Mouse (Mus musculus) stomach, postnatal 0 days (tissue): ENCODE results near the gene Snupn. TPM values are rescaled to one million over a fixed set of nuclear protein-coding genes. Genes with fewer than 3 reads are reported as not detected.
A peak's percentile ranks its signal among the peaks of the same experiment; 100 is the strongest.
"Not testable (repeated sequence)": the region's sequence is repeated elsewhere in the genome, so short reads cannot be mapped to it uniquely, and the experiment has no call there.

Experiments
- ATAC-seq: fragments of 200-750 bp; cut with Nextera tagmentation; 2 replicates; pipeline ENCODE4 v1.8.0; 2017; ENCODE audit not compliant: low FRiP score, low TSS enrichment
- DNase-seq: peaks from one replicate; pipeline ENCODE4 v3.0.0-alpha.2; 2016; ENCODE audit warnings: low spot score
- H3K27ac ChIP-seq: fragments of 300-500 bp; sonication (generic); replicated peaks from 2 replicates; pipeline ENCODE4 v1.5.1; 2014; ENCODE audit warnings: mild to moderate bottlenecking, control low read depth
- H3K27me3 ChIP-seq: fragments of 300-500 bp; sonication (generic); 2 replicates; pipeline ENCODE4 v1.6.1; 2014; ENCODE audit warnings: low read length; ENCODE audit not compliant: control insufficient read depth, insufficient read depth
- H3K36me3 ChIP-seq: fragments of 300-500 bp; sonication (generic); 2 replicates; pipeline ENCODE4 v1.6.1; 2014; ENCODE audit warnings: low read length, mixed read lengths; ENCODE audit not compliant: control insufficient read depth, insufficient read depth
- H3K4me1 ChIP-seq: fragments of 300-500 bp; sonication (generic); replicated peaks from 2 replicates; pipeline ENCODE4 v1.6.1; 2014; ENCODE audit warnings: antibody characterized with exemption; ENCODE audit not compliant: control insufficient read depth, insufficient read depth
- H3K4me2 ChIP-seq: fragments of 300-500 bp; sonication (generic); replicated peaks from 2 replicates; pipeline ENCODE4 v1.6.1; 2014; ENCODE audit warnings: low read depth, mild to moderate bottlenecking, control low read depth, moderate library complexity
- H3K4me3 ChIP-seq: fragments of 300-500 bp; sonication (generic); 2 replicates; pipeline ENCODE4 v1.5.1; 2014; ENCODE audit warnings: low read depth, low read length, control low read depth
- H3K9ac ChIP-seq: fragments of 300-500 bp; sonication (generic); 2 replicates; pipeline ENCODE4 v1.6.1; 2014; ENCODE audit warnings: mild to moderate bottlenecking, low read length, control low read depth, mixed read lengths
- H3K9me3 ChIP-seq: fragments of 300-500 bp; sonication (generic); 2 replicates; pipeline ENCODE4 v1.6.1; 2016; ENCODE audit warnings: low read length; ENCODE audit not compliant: control insufficient read depth
- CTCF ChIP-seq: IDR thresholded peaks from 2 replicates; pipeline ENCODE4 v1.5.1; 2016; ENCODE audit warnings: antibody characterized with exemption, low read depth, mild to moderate bottlenecking, moderate library complexity
- EP300 ChIP-seq: optimal IDR thresholded peaks from 2 replicates; pipeline ENCODE3; 2016; ENCODE audit warnings: antibody characterized with exemption
- WGBS: fragments of 180-500 bp; shearing (Covaris S2); extraction: QIAGEN DNeasy Blood & Tissue Kit; methylation state at CpG from one replicate; pipeline ENCODE4 v1.1.7; 2014; 5-methylcytosine and 5-hydroxymethylcytosine counted together
- polyA plus RNA-seq: library from polyadenylated mRNA; unstranded; fragments of >200 nt; fragmentation: Nextera tagmentation; extraction: Ambion mirVana; gene quantifications from 2 replicates; pipeline ENCODE4 v1.2.1, GENCODE M21; 2015

Snupn gene
- polyA plus RNA-seq, 1 experiment from 2014 or later, result 13.8 TPM

DNA sequence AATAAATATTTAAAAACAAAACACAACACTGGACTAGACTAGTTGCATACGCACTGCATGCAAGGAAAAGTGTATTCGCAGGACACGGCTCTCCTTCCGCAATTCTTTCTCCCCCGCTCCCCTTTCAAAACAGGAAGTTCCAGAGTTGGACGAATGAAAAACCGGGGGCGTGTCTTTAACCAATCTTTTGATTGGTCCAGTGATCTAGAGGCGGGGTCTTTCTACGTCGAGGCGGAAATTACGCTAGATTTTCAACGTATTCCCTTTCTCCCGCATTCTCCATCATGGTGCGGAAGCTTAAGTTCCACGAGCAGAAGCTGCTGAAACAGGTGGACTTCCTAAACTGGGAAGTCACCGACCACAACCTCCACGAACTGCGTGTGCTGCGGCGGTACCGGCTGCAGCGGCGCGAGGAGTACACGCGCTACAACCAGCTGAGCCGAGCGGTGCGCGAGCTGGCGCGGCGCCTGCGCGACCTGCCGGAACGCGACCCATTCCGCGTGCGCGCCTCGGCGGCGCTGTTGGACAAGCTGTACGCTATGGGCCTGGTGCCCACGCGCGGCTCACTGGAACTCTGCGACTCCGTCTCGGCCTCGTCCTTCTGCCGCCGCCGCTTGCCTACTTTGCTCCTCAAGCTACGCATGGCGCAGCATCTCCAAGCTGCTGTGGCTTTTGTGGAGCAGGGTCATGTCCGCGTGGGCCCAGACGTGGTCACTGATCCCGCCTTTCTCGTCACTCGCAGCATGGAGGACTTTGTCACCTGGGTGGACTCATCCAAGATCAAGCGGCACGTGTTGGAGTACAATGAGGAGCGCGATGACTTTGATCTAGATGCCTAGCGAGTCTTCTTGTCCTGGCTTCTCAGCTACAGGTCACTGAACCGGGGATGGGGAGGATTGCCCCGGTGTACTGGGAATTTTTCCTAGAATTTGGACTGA, 13.2 kb upstream of the Snupn start, which contains the start of gene Imp3:
TSS of gene Imp3 (plus strand) at position 253 of the 938 bp plus-strand sequence.
- DNase-seq (peak; percentile 91), ATAC-seq (peak; percentile 91)
- no peaks in the 10 kb centered on the region for H3K27me3 ChIP-seq
- H3K27ac ChIP-seq, result peak within 1 kb of the TSS; percentile 93
- WGBS, result under 1% methylated on average over 73 of the region's 73 CpGs
- no peaks in the 10 kb centered on the region for H3K4me1 ChIP-seq
- H3K9me3 ChIP-seq, result no peaks in the 10 kb centered on the region
- H3K36me3 ChIP-seq, result no peaks in the 10 kb centered on the region
- peak within 1 kb of the TSS; percentile 83 for H3K9ac ChIP-seq
- H3K4me2 ChIP-seq, result peak within 1 kb of the TSS; percentile 73
- TF ChIP-seq CTCF (peak; percentile 59), EP300 (no peak)
- H3K4me3 ChIP-seq, result peak within 1 kb of the TSS; percentile 65

DNA sequence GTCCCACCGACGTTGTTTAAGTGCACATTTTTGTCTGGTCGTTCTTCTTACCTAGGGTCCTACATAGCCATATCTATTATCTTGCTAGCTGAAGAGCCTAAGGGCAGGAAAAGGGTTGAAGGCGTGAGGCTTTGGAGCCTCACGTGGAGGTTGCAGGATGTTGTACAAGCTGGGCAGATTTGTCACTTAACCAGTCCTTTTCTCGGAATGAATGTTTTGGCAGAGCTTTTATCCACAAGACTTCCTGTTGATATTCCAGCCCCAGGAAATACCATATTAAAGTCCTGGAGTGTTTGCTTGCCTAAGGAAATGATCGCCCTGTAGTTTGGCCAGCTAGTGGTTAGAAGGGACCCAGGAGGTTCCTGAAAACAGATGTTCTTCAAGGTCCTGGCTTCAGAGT, 12.3 kb upstream of the Snupn start:
- peak overlapping the region; percentile 83 for H3K9ac ChIP-seq
- no peaks in the 10 kb centered on the region for H3K36me3 ChIP-seq
- peak overlapping the region; percentile 73 for H3K4me2 ChIP-seq
- H3K27ac ChIP-seq, result peak overlapping the region; percentile 93; the same call in 1 of the 2 replicates
- WGBS, result under 1% methylated on average over 7 of the region's 7 CpGs
- DNase-seq, result no peak
- H3K27me3 ChIP-seq, result no peaks in the 10 kb centered on the region
- no peak for ATAC-seq
- no peaks in the 10 kb centered on the region for H3K9me3 ChIP-seq
- peak overlapping the region; percentile 65 for H3K4me3 ChIP-seq
- no peaks in the 10 kb centered on the region for H3K4me1 ChIP-seq
- TF ChIP-seq CTCF, result no peak
- no peak for TF ChIP-seq EP300

DNA sequence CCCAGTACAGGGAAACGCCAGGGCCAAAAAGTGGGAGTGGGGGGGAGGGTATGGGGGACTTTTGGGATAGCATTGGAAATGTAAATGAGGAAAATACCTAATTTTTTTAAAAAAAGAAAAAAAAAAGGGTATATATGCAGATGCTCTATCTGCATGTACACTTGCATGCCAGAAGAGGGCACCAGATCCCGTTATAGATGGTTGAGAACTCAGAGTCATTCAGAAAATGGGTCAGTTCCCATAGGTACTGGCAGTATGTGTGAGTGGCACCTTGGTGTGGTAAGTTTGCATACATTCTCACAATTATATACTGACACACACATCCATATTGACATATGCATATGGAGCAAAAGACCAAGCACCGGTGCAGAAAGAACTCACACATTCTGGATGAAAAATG, 3.2 kb upstream of the Snupn start:
- not testable (repeated sequence) for H3K9ac ChIP-seq, H3K4me3 ChIP-seq, H3K4me2 ChIP-seq, H3K27ac ChIP-seq, H3K9me3 ChIP-seq, H3K36me3 ChIP-seq, H3K4me1 ChIP-seq, H3K27me3 ChIP-seq, ATAC-seq
- WGBS, result 26% methylated on average over 3 of the region's 3 CpGs
- peak; percentile 85 for TF ChIP-seq CTCF
- DNase-seq, result peak; percentile 23

DNA sequence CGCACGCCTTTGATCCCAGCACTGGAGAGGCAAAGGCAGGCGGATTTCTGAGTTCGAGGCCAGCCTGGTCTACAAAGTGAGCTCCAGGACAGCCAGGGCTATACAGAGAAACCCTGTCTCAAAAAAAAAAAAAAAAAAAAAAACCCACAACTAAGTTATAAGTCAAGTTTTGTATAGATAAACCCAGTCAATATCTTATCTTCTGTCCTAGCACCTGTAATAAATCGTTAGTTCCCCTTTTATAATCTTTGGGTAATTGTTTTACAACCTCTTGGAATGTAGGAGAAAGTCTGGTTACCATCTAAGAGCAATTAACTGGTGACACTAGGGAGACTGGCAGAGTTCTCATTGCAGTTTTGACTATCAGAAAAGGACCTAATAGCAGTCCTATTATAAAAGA, 2.0 kb upstream of the Snupn start:
- not testable (repeated sequence) for H3K4me2 ChIP-seq, H3K27ac ChIP-seq, H3K36me3 ChIP-seq, H3K27me3 ChIP-seq, DNase-seq, H3K4me3 ChIP-seq, H3K9ac ChIP-seq, ATAC-seq, H3K9me3 ChIP-seq, H3K4me1 ChIP-seq
- WGBS, result 49% methylated on average over 5 of the region's 5 CpGs

DNA sequence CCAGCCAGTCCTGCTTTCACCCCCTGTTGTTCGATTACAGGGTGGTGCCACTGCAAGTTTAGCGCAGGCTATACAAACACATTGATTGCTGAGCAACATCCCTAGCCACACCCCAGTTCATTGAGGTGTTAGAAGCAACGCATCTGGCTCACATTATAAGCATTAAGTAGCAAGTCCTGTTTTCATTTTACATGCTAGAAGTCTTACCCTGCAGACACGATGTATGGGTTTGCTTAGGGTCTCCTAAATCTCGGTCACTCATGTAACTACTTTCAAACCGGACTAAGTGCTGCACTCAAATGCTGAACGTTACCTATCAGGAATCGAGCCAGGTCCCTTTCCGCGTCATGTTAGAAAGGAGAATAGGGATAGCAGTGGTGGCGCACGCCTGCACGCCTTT, 911 bp upstream of the Snupn start:
- H3K4me3 ChIP-seq, result peak overlapping the region; percentile 23; the same call in 1 of the 2 replicates
- H3K9ac ChIP-seq, result peak overlapping the region; percentile 47
- no peak overlapping the region for H3K27ac ChIP-seq
- H3K9me3 ChIP-seq, result no peaks in the 10 kb centered on the region
- peak overlapping the region; percentile 44 for H3K4me2 ChIP-seq
- no peaks in the 10 kb centered on the region for H3K27me3 ChIP-seq
- H3K36me3 ChIP-seq, result no peaks in the 10 kb centered on the region
- TF ChIP-seq CTCF, result no peak
- TF ChIP-seq EP300, result no peak
- 10% methylated on average over 13 of the region's 13 CpGs for WGBS
- ATAC-seq (no peak), DNase-seq (peak; percentile 32)
- no peaks in the 10 kb centered on the region for H3K4me1 ChIP-seq

DNA sequence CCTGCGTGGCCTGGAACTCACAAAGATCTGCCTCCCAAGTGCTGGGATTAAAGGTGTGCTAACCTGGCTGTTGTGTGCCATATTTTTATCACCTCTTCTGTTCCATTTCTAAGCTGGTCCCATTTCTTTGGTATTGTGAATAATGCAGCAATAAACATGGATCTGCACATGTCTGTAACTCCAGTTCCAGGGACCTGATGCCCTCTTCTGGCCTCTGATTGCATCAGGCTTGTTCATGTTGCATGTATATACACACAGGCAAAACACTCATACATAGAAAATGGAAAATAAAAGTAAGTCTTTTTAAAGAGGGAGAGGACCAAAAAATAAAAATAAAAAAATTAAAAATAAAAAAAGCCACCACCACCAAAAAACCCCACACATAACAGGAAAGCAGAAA, 2.9 kb downstream of the Snupn start:
- DNase-seq (no peak), ATAC-seq (no peak)
- peak; percentile 55 for TF ChIP-seq CTCF
- TF ChIP-seq EP300, result no peak
- no peaks in the 10 kb centered on the region for H3K9me3 ChIP-seq
- H3K27ac ChIP-seq, result no peak overlapping the region
- H3K27me3 ChIP-seq, result no peaks in the 10 kb centered on the region
- WGBS, result 91% methylated on average over 1 of the region's 1 CpGs
- H3K4me2 ChIP-seq, result no peak overlapping the region
- no peaks in the 10 kb centered on the region for H3K4me1 ChIP-seq
- no peak overlapping the region for H3K4me3 ChIP-seq
- no peaks in the 10 kb centered on the region for H3K36me3 ChIP-seq
- H3K9ac ChIP-seq, result no peak overlapping the region
